Mouse (Mus musculus) ES-Bruce4 (cell line): Measurements from ENCODE around the gene Entpd2. TPM values are rescaled to one million over a fixed set of nuclear protein-coding genes. Genes with fewer than 3 reads are reported as not detected.

Source experiments
- H3K27ac ChIP-seq: 2 replicates; pipeline ENCODE4 v1.5.1; 2012; ENCODE audit warnings: low read length, inconsistent platforms; ENCODE audit not compliant: insufficient read depth
- H3K27me3 ChIP-seq: 2 replicates; pipeline ENCODE4 v1.6.1; 2012; ENCODE audit warnings: mild to moderate bottlenecking, low read length, inconsistent platforms; ENCODE audit not compliant: control insufficient read depth, poor library complexity, insufficient read depth, severe bottlenecking
- H3K36me3 ChIP-seq: 2 replicates; pipeline ENCODE4 v1.6.1; 2012; ENCODE audit warnings: inconsistent platforms, mild to moderate bottlenecking, low read length, moderate library complexity; ENCODE audit not compliant: control insufficient read depth, poor library complexity, insufficient read depth, severe bottlenecking
- H3K4me1 ChIP-seq: one replicate; pipeline ENCODE4 v1.8.1; 2011; ENCODE audit warnings: low read length; ENCODE audit not compliant: control insufficient read depth, insufficient read depth
- H3K4me3 ChIP-seq: 2 replicates; pipeline ENCODE4 v1.5.1; 2011; ENCODE audit warnings: low read depth, mild to moderate bottlenecking, low read length
- H3K9ac ChIP-seq: 2 replicates; pipeline ENCODE4 v1.6.1; 2012; ENCODE audit warnings: low read depth, mild to moderate bottlenecking, inconsistent platforms; ENCODE audit not compliant: poor library complexity, severe bottlenecking
- H3K9me3 ChIP-seq: replicated peaks from 2 replicates; pipeline ENCODE4 v1.6.1; 2012; ENCODE audit warnings: mild to moderate bottlenecking, low read length, inconsistent platforms; ENCODE audit not compliant: control insufficient read depth, poor library complexity, insufficient read depth, severe bottlenecking
- CTCF ChIP-seq: IDR thresholded peaks from one replicate; pipeline ENCODE4 v1.8.1; 2011; ENCODE audit warnings: low read depth, low read length
- EP300 ChIP-seq: IDR thresholded peaks from 2 replicates; pipeline ENCODE4 v1.6.1; 2011; ENCODE audit warnings: low read depth, low read length; ENCODE audit not compliant: insufficient read depth
- POLR2A ChIP-seq: IDR thresholded peaks from one replicate; pipeline ENCODE4 v1.8.1; 2011; ENCODE audit warnings: low read length; ENCODE audit not compliant: insufficient read depth
- polyA plus RNA-seq: library from polyadenylated mRNA; stranded (reverse); fragments of >200 nt; gene quantifications from 2 replicates; pipeline ENCODE4 v1.2.4, GENCODE M21; 2011; ENCODE audit warnings: low read depth; ENCODE audit not compliant: missing spikeins, insufficient read depth, insufficient read length

The Entpd2 gene
- polyA plus RNA-seq, 1 experiment: 4.2 TPM

- Histone ChIP-seq H3K36me3 (peaks cover 14% of the 10 kb centered on the region), H3K9me3 (no peaks in the 10 kb centered on the region), H3K27ac (no peak overlapping the region), H3K9ac (peak overlapping the region; percentile 75), H3K27me3 (no peaks in the 10 kb centered on the region), H3K4me1 (peaks cover 3% of the 10 kb centered on the region), H3K4me3 (peak overlapping the region; percentile 94)
- TF ChIP-seq POLR2A (no peak), EP300 (no peak), CTCF (no peak)
Observed at GRCm38 (mm10) chr2:25364761-25365090, 30.9 kb upstream of the Entpd2 start.

- Histone ChIP-seq H3K4me1 (peaks cover 3% of the 10 kb centered on the region), H3K36me3 (peaks cover 14% of the 10 kb centered on the region), H3K27me3 (no peaks in the 10 kb centered on the region), H3K9me3 (no peaks in the 10 kb centered on the region), H3K4me3 (peak within 1 kb of the TSS; percentile 94), H3K9ac (peak within 1 kb of the TSS; percentile 75), H3K27ac (0 out of 2 replicates have a peak within 1 kb of the TSS, but pooled peaks have one; percentile 6)
- TF ChIP-seq CTCF (no peak), POLR2A (peak; percentile 91), EP300 (0 out of 2 replicates have a peak, but pooled peaks have one; percentile 42)
Observed at GRCm38 (mm10) chr2:25365091-25365761, 30.4 kb upstream of the Entpd2 start, which contains the start of gene Uap1l1. Gene Uap1l1, minus strand, starts transcription at chr2:25365682.

- H3K9ac ChIP-seq: no peak overlapping the region
Observed at GRCm38 (mm10) chr2:25369996-25370395, 25.7 kb upstream of the Entpd2 start.

GRCm38 (mm10) chr2:25371764-25372643, 23.7 kb upstream of the Entpd2 start, which contains the start of gene Sapcd2:
Gene Sapcd2, plus strand, starts transcription at chr2:25372321.
- peaks cover 8% of the 10 kb centered on the region; the same call in 1 of the 2 replicates for H3K36me3 ChIP-seq
- H3K27ac ChIP-seq: peak within 1 kb of the TSS; percentile 72
- peak within 1 kb of the TSS; percentile 74 for H3K9ac ChIP-seq
- TF ChIP-seq POLR2A (peak; percentile 87), EP300 (no peak)
- no peaks in the 10 kb centered on the region for H3K27me3 ChIP-seq
- no peaks in the 10 kb centered on the region for H3K4me1 ChIP-seq
- H3K9me3 ChIP-seq: no peaks in the 10 kb centered on the region
- H3K4me3 ChIP-seq: peak within 1 kb of the TSS; percentile 94

More at GRCm38 (mm10) chr2:25369996-25370395, 25.7 kb upstream of the Entpd2 start:
- Histone ChIP-seq H3K36me3 (0 out of 2 replicates have a peak, but pooled peaks cover 2% of the 10 kb centered on the region), H3K27ac (no peak overlapping the region), H3K27me3 (no peaks in the 10 kb centered on the region), H3K9me3 (no peaks in the 10 kb centered on the region), H3K4me1 (no peaks in the 10 kb centered on the region), H3K4me3 (no peak overlapping the region)
- TF ChIP-seq POLR2A (no peak), EP300 (no peak), CTCF (no peak)

- H3K27ac ChIP-seq: no peak overlapping the region
- TF ChIP-seq POLR2A: no peak
- TF ChIP-seq CTCF: no peak
- TF ChIP-seq EP300: no peak
- no peaks in the 10 kb centered on the region for H3K27me3 ChIP-seq
Observed at GRCm38 (mm10) chr2:25372644-25373391, 22.9 kb upstream of the Entpd2 start.

More at GRCm38 (mm10) chr2:25372644-25373391, 22.9 kb upstream of the Entpd2 start:
- Histone ChIP-seq H3K9me3 (no peaks in the 10 kb centered on the region), H3K9ac (peak overlapping the region; percentile 74), H3K4me1 (no peaks in the 10 kb centered on the region), H3K4me3 (peak overlapping the region; percentile 83), H3K36me3 (peaks cover 12% of the 10 kb centered on the region; the same call in 1 of the 2 replicates)
